Mouse (Mus musculus) midbrain, postnatal 0 days (tissue): ENCODE results near the gene Trmt2b. TPM values are rescaled to one million over a fixed set of nuclear protein-coding genes. Genes with fewer than 3 reads are reported as not detected.

Experiments used
- ATAC-seq: fragments of 200-750 bp; cut with Nextera tagmentation; 2 replicates; pipeline ENCODE4 v1.8.0; 2017; ENCODE audit warnings: moderate number of reproducible peaks, mild to moderate bottlenecking, moderate TSS enrichment, moderate library complexity; ENCODE audit not compliant: low FRiP score
- DNase-seq: peaks from one replicate; pipeline ENCODE4 v3.0.0-alpha.2; 2015; ENCODE audit warnings: low spot score
- H3K27ac ChIP-seq: fragments of 300-500 bp; sonication (generic); 2 replicates; pipeline ENCODE4 v1.5.1; 2014; ENCODE audit warnings: low read depth, mild to moderate bottlenecking, low read length, mixed read lengths
- H3K27me3 ChIP-seq: fragments of 300-500 bp; sonication (generic); 2 replicates; pipeline ENCODE4 v1.6.1; 2014; ENCODE audit warnings: low read length, control low read depth, mixed read lengths; ENCODE audit not compliant: insufficient read depth
- H3K36me3 ChIP-seq: fragments of 300-500 bp; sonication (generic); 2 replicates; pipeline ENCODE4 v1.6.1; 2014; ENCODE audit warnings: low read length, control low read depth, mixed read lengths; ENCODE audit not compliant: insufficient read depth
- H3K4me1 ChIP-seq: fragments of 300-500 bp; sonication (generic); 2 replicates; pipeline ENCODE4 v1.6.1; 2014; ENCODE audit warnings: mild to moderate bottlenecking, control low read depth, antibody characterized with exemption, low read length, mixed read lengths; ENCODE audit not compliant: insufficient read depth
- H3K4me2 ChIP-seq: fragments of 300-500 bp; sonication (generic); 2 replicates; pipeline ENCODE4 v1.6.1; 2014; ENCODE audit warnings: low read depth, mild to moderate bottlenecking, low read length, mixed read lengths; ENCODE audit not compliant: poor library complexity, severe bottlenecking
- H3K4me3 ChIP-seq: fragments of 300-500 bp; sonication (generic); 2 replicates; pipeline ENCODE4 v1.5.1; 2014; ENCODE audit warnings: low read depth, mild to moderate bottlenecking, low read length, moderate library complexity
- H3K9ac ChIP-seq: fragments of 300-500 bp; sonication (generic); replicated peaks from 2 replicates; pipeline ENCODE4 v1.6.1; 2014; ENCODE audit warnings: mild to moderate bottlenecking, low read length, moderate library complexity, mixed read lengths; ENCODE audit not compliant: poor library complexity, severe bottlenecking
- H3K9me3 ChIP-seq: fragments of 300-500 bp; sonication (generic); 2 replicates; pipeline ENCODE4 v1.6.1; 2016; ENCODE audit warnings: low read length, control low read depth
- CTCF ChIP-seq: IDR thresholded peaks from 2 replicates; pipeline ENCODE4 v1.5.1; 2016; ENCODE audit warnings: antibody characterized with exemption, mild to moderate bottlenecking
- WGBS: fragments of 180-500 bp; shearing (Covaris S2); extraction: QIAGEN DNeasy Blood & Tissue Kit; methylation state at CpG from one replicate; pipeline ENCODE4 v1.1.7; 2014; 5-methylcytosine and 5-hydroxymethylcytosine counted together
- polyA plus RNA-seq: library from polyadenylated mRNA; unstranded; fragments of >200 nt; fragmentation: Nextera tagmentation; extraction: Ambion mirVana; gene quantifications from 2 replicates; pipeline ENCODE4 v1.2.1, GENCODE M21; 2015
- total RNA-seq: library from RNA; depleted of rRNA; stranded (reverse); fragments of >200 nt; gene quantifications from 2 replicates; pipeline ENCODE4 v1.2.3, GENCODE M21; 2014

Gene Trmt2b
- total and polyA plus RNA-seq, 2 experiments from 2014 or later: 4.0 to 4.8 TPM

- Histone ChIP-seq H3K9me3 (no peaks in the 10 kb centered on the region), H3K4me3 (no peak overlapping the region), H3K27me3 (no peaks in the 10 kb centered on the region), H3K36me3 (no peaks in the 10 kb centered on the region), H3K4me2 (no peak overlapping the region), H3K27ac (no peak overlapping the region), H3K9ac (no peak overlapping the region), H3K4me1 (no peaks in the 10 kb centered on the region)
- no peak for TF ChIP-seq CTCF
- 36% methylated on average over 4 of the region's 4 CpGs for WGBS
- no peak for DNase-seq
- ATAC-seq: no peak
Measured at GRCm38 (mm10) chrX:134285791-134286190, 9.0 kb upstream of the Trmt2b start.

GRCm38 (mm10) chrX:134285102-134285501 is 8.3 kb upstream of the Trmt2b start:
- H3K27me3 ChIP-seq: no peaks in the 10 kb centered on the region
- DNase-seq (peak; percentile 39), ATAC-seq (no peak)
- 58% methylated on average over 2 of the region's 2 CpGs for WGBS
- no peak for TF ChIP-seq CTCF
- H3K9me3 ChIP-seq: no peaks in the 10 kb centered on the region
- no peaks in the 10 kb centered on the region for H3K4me1 ChIP-seq
- H3K4me2 ChIP-seq: no peak overlapping the region
- H3K27ac ChIP-seq: no peak overlapping the region
- no peak overlapping the region for H3K9ac ChIP-seq
- no peak overlapping the region for H3K4me3 ChIP-seq
- no peaks in the 10 kb centered on the region for H3K36me3 ChIP-seq

- Histone ChIP-seq H3K9ac (no peak overlapping the region), H3K27me3 (no peaks in the 10 kb centered on the region), H3K27ac (no peak overlapping the region), H3K4me2 (no peak overlapping the region), H3K4me3 (no peak overlapping the region), H3K36me3 (no peaks in the 10 kb centered on the region), H3K4me1 (no peaks in the 10 kb centered on the region), H3K9me3 (no peaks in the 10 kb centered on the region)
- DNase-seq (no peak), ATAC-seq (no peak)
- 84% methylated on average over 3 of the region's 3 CpGs for WGBS
- no peak for TF ChIP-seq CTCF
Measured at GRCm38 (mm10) chrX:134280531-134280930, 3.7 kb upstream of the Trmt2b start.

GRCm38 (mm10) chrX:134275715-134276114 is 1.1 kb downstream of the Trmt2b start:
- Histone ChIP-seq H3K27me3 (no peaks in the 10 kb centered on the region), H3K4me2 (no peak overlapping the region), H3K36me3 (no peaks in the 10 kb centered on the region), H3K9ac (no peak overlapping the region), H3K9me3 (no peaks in the 10 kb centered on the region), H3K4me3 (no peak overlapping the region), H3K4me1 (no peaks in the 10 kb centered on the region), H3K27ac (no peak overlapping the region)
- no peak for TF ChIP-seq CTCF
- DNase-seq: no peak
- no peak for ATAC-seq
- 26% methylated on average over 6 of the region's 6 CpGs for WGBS

- Histone ChIP-seq H3K36me3 (no peaks in the 10 kb centered on the region), H3K4me2 (no peak overlapping the region), H3K4me1 (no peaks in the 10 kb centered on the region), H3K9ac (no peak overlapping the region), H3K27ac (0 out of 2 replicates have a peak overlapping the region, but pooled peaks have one; percentile 12), H3K27me3 (no peaks in the 10 kb centered on the region), H3K9me3 (no peaks in the 10 kb centered on the region), H3K4me3 (no peak overlapping the region)
- ATAC-seq (peak; percentile 66), DNase-seq (peak; percentile 37)
- WGBS: 56% methylated on average over 11 of the region's 11 CpGs
- TF ChIP-seq CTCF: no peak
Measured at GRCm38 (mm10) chrX:134262129-134262528, 14.7 kb downstream of the Trmt2b start.

- ATAC-seq (no peak), DNase-seq (no peak)
- Histone ChIP-seq H3K9me3 (no peaks in the 10 kb centered on the region), H3K36me3 (no peaks in the 10 kb centered on the region), H3K27me3 (no peaks in the 10 kb centered on the region), H3K4me3 (no peak overlapping the region), H3K9ac (no peak overlapping the region), H3K4me2 (no peak overlapping the region), H3K27ac (no peak overlapping the region), H3K4me1 (no peaks in the 10 kb centered on the region)
- no peak for TF ChIP-seq CTCF
- 42% methylated on average over 5 of the region's 5 CpGs for WGBS
Measured at GRCm38 (mm10) chrX:134261191-134261590, 15.6 kb downstream of the Trmt2b start.
